9 mouse cellular contexts compared by ENCODE assay signal in the genomic region with DNA sequence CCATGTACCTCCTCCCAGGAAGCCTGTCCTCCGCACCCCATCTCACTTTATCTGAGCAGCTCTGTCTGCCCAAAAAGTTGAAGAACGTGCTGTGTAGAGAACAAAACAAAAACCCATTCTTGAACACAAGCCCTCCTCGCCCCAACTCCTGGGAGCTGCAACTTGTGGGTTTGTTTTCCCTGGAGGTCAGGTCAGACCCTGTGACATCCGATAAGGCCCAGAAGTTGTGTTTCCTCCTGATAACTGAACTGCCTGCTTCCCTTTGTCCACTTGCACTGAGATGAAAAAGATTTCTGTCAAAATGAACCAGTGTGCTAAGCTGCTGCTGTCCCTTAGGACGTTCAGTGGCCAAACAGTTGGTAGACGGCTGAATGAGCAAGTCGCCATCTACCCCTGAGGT. TPM values are rescaled to one million over a fixed set of nuclear protein-coding genes. Genes with fewer than 3 reads are reported as not detected.
DNase-seq lines count a peak whose midpoint lies in the region; ATAC-seq lines count a peak whose summit lies in the region.
"Had no signal": no experiment of that assay in that cellular context is flagged by ENCODE, and none has a peak within 500 bp of the region (broad histone marks: within the 10 kb centered on the region; RNA-seq: fewer than 3 reads in every experiment).

No protein-coding gene starts in this region.

- peaks cover 12% of the 10 kb centered on the region for H3K4me1 ChIP-seq in erythroblast, embryonic 14.5 days (ENCODE audit: control insufficient read depth)
- H3K4me1 ChIP-seq in hindbrain, embryonic 14.5 days (replicated peaks; ENCODE audit: control insufficient read depth, insufficient read depth, low read length) = 0 out of 2 replicates have a peak, but pooled peaks cover 5% of the 10 kb centered on the region

- DNase-seq in c-Kit-positive CD71-positive TER-119-positive erythroid progenitor cells, embryonic 14.5 days (ENCODE audit: low spot score) = peak; percentile 10
- DNase-seq in hindbrain, embryonic 14.5 days (ENCODE audit: low spot score) = no peak
- DNase-seq in thymus, adult 18-20 months = no peak
- no peak for DNase-seq in gastrocnemius, postnatal 4 days (ENCODE audit: low spot score in 2 of 2)
- no peak for DNase-seq in right cerebral cortex, postnatal 25 days

- H3K27me3 ChIP-seq in erythroblast, embryonic 14.5 days (ENCODE audit: control insufficient read depth) = peaks cover 40% of the 10 kb centered on the region
- H3K27me3 ChIP-seq in hindbrain, embryonic 14.5 days (ENCODE audit: control insufficient read depth, insufficient read depth, low read length) = peaks cover 22% of the 10 kb centered on the region; the same call in 1 of the 2 replicates

- peak overlapping the region; percentile 35 for H3K4me3 ChIP-seq in erythroblast, embryonic 14.5 days (replicated peaks)
- H3K4me3 ChIP-seq in hindbrain, embryonic 14.5 days (replicated peaks; ENCODE audit: low read length) = 0 out of 2 replicates have a peak overlapping the region, but pooled peaks have one; percentile 36

- H3K27ac ChIP-seq in hindbrain, embryonic 14.5 days = no peak overlapping the region

- H3K9me3 ChIP-seq in erythroblast, embryonic 14.5 days (ENCODE audit: control insufficient read depth, low read length) = peaks cover 2% of the 10 kb centered on the region; the same call in 1 of the 2 replicates
- H3K9me3 ChIP-seq in hindbrain, embryonic 14.5 days (ENCODE audit: control insufficient read depth, low read length) = peaks cover 5% of the 10 kb centered on the region; the same call in 1 of the 2 replicates

- no peaks in the 10 kb centered on the region for H3K36me3 ChIP-seq in erythroblast, embryonic 14.5 days (ENCODE audit: control insufficient read depth)
- H3K36me3 ChIP-seq in hindbrain, embryonic 14.5 days (replicated peaks; ENCODE audit: control insufficient read depth, insufficient read depth) = no peaks in the 10 kb centered on the region

- peak overlapping the region; percentile 74 for H3K4me2 ChIP-seq in hindbrain, embryonic 14.5 days (replicated peaks)

- no peak for ATAC-seq in erythroblast, adult 5-6 weeks (replicated peaks; ENCODE audit: low FRiP score, poor library complexity, severe bottlenecking)
- ATAC-seq in hindbrain, embryonic 14.5 days (ENCODE audit: low FRiP score) = no peak
- ATAC-seq in megakaryocyte progenitor cell, adult 5-6 weeks (replicated peaks; ENCODE audit: poor library complexity) = peak; percentile 30

- H3K9ac ChIP-seq in hindbrain, embryonic 14.5 days = no peak overlapping the region

- 36% methylated on average over 7 of the region's 7 CpGs for WGBS in hindbrain, embryonic 14.5 days

RNA-seq across cellular contexts. Expression of a gene that starts 0.9 kb away (rescaled TPM):
- polyA plus RNA-seq in erythroblast, embryonic 14.5 days (2012) = not detected in 2 replicates
- 1.3 and 3.3 TPM in 2 replicates for total RNA-seq in erythroblast, adult 5-6 weeks (2015; ENCODE audit: low replicate concordance)
- total RNA-seq in erythroblast, adult 5-6 weeks (2017; ENCODE audit: low replicate concordance) = 0.85 and 1.7 TPM in 2 replicates
- 17.7 and 19.8 TPM in 2 replicates for polyA plus RNA-seq in hindbrain, embryonic 14.5 days (2014; fragmentation: Nextera tagmentation; extraction: Ambion mirVana)
- 4.6 and 9.5 TPM in 2 replicates for total RNA-seq in megakaryocyte progenitor cell, adult 5-6 weeks (2015)
- 2.2 and 3.8 TPM in 2 replicates for total RNA-seq in megakaryocyte progenitor cell, adult 5-6 weeks (2017)
- 1 to 10 TPM; 1.4 to 1.6 TPM for total RNA-seq in gastrocnemius, postnatal 4 days (2021)

RNA-seq across cellular contexts. Expression of a gene that starts 42.6 kb away (rescaled TPM):
- not detected in 2 replicates for polyA plus RNA-seq in erythroblast, embryonic 14.5 days (2012)
- total RNA-seq in erythroblast, adult 5-6 weeks (2015; ENCODE audit: low replicate concordance) = not detected in 2 replicates
- total RNA-seq in erythroblast, adult 5-6 weeks (2017; ENCODE audit: low replicate concordance) = not detected in 2 replicates
- not detected in 2 replicates for polyA plus RNA-seq in hindbrain, embryonic 14.5 days (2014; fragmentation: Nextera tagmentation; extraction: Ambion mirVana)
- not detected in 2 replicates for total RNA-seq in megakaryocyte progenitor cell, adult 5-6 weeks (2015)
- not detected in 2 replicates for total RNA-seq in megakaryocyte progenitor cell, adult 5-6 weeks (2017)
- total RNA-seq in gastrocnemius, postnatal 4 days (2021) = not detected
- total RNA-seq: layer of hippocampus, adult 18-20 months had no signal
